Mouse (Mus musculus) lung, postnatal 0 days (tissue): Measurements from ENCODE around the gene Ano10.

Experiments
- CTCF ChIP-seq: IDR thresholded peaks from 2 replicates; pipeline ENCODE4 v1.5.1; 2016; ENCODE audit warnings: antibody characterized with exemption, mild to moderate bottlenecking
- EP300 ChIP-seq: IDR thresholded peaks from 2 replicates; pipeline ENCODE4 v1.6.1; 2016; ENCODE audit warnings: antibody characterized with exemption, mild to moderate bottlenecking, control low read depth

DNA sequence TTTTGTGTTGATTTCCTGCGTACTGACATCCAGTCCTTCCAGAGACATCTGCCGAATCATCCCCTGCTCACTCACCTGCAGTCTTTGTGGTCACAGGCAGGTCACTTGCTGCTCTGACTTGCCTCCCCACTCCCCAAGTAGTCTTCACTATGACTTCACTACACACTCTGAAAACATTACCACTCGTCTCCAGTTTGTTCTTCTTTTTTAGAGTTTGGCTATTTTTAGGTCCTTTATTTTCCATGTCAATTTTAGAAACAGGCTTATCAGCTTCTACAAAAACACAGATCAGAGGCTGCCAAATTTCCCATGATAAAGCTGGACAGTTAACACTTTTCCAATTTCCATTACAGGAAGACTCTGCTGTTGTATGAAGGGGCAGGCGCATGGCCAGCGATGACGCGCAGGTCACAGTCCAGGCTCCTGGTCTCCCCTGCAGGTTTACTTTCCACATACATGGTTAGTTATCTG lies 106.7 kb downstream of the Ano10 start:
- TF ChIP-seq CTCF (no peak), EP300 (no peak)
